In the genomic region with DNA sequence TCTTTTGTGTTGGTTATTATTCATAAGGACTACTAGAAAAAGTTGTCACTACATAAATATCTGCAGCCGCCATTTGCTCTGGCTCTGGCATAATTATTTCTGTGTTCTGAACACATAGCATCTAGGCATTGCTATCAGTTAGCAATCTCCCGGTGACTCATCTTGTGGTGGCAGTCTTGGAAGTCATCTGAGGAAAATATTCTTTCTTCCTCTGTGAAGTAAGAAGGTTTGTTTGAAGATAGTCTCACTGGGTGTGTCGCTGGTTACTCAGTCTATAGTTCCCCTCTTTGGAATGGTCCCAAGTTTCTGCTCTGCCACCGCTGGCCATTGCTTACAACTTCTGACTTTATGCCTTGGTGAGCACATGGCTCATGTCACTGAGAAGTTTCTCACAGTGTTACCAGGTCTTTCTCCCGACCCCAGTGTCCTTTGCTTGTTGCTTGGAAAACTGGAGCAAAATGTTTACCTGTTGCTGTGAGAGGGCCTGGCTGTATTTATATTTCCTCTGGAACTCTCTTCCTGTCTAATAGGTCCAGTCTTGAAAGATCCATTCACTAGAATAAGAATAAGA, we compare ENCODE assay signal across 2 mouse cellular contexts.
TF ChIP-seq lines count a peak whose summit lies in the region.

No protein-coding gene starts in this region.

TF ChIP-seq in MEL, 35 proteins besides CTCF, POLR2A, EP300 and RAD21 (continued from another document):
- no peak for TF ChIP-seq USF2 (IDR thresholded peaks at IDR 0.05; ENCODE audit: borderline replicate concordance in 1 of 2, insufficient read depth in 1 of 2, low read depth in 1 of 2, low read length in 2 of 2)
- TF ChIP-seq GATA1 (IDR thresholded peaks at IDR 0.05; ENCODE audit: low read depth, low read length) = peak; percentile 93
- TF ChIP-seq UBTF (IDR thresholded peaks at IDR 0.05; ENCODE audit: borderline replicate concordance, insufficient read depth, low read depth, low read length) = no peak
- TF ChIP-seq JUND (IDR thresholded peaks at IDR 0.05; ENCODE audit: low read depth, low read length) = peak; percentile 96
- TF ChIP-seq HCFC1 (IDR thresholded peaks at IDR 0.05; ENCODE audit: low read depth, low read length) = peak; percentile 44; the same call in 1 of the 2 replicates
- TF ChIP-seq TCF12 (IDR thresholded peaks at IDR 0.05; ENCODE audit: low read depth, low read length) = peak; percentile 59
- TF ChIP-seq MAZ (IDR thresholded peaks at IDR 0.05; ENCODE audit: low read depth, low read length) = no peak
- peak; percentile 93 for TF ChIP-seq ETS1 (IDR thresholded peaks at IDR 0.05; ENCODE audit: low read depth, low read length)
- no peak for TF ChIP-seq ELF1 (IDR thresholded peaks at IDR 0.05; ENCODE audit: low read depth, low read length)
- no peak for TF ChIP-seq ZC3H11A (IDR thresholded peaks at IDR 0.05; ENCODE audit: low read depth, low read length)
- TF ChIP-seq CHD2 (IDR thresholded peaks at IDR 0.05; ENCODE audit: low read length) = no peak
- peak; percentile 61; the same call in 1 of the 2 replicates for TF ChIP-seq MYC (IDR thresholded peaks at IDR 0.05; ENCODE audit: low read depth, low read length)

TF ChIP-seq in myocyte, 11 proteins besides CTCF, POLR2A, EP300 and RAD21 (continued from another document):
- TF ChIP-seq SRF (IDR thresholded peaks at IDR 0.05; ENCODE audit: control insufficient read depth, insufficient read length, low read depth) (no peak), MYOG (IDR thresholded peaks at IDR 0.05; ENCODE audit: control insufficient read depth in 1 of 3, insufficient read depth in 1 of 3, insufficient read length in 2 of 3, low read depth in 2 of 3) (no peak), TCF3 (IDR thresholded peaks at IDR 0.05; ENCODE audit: insufficient read length, low read depth) (no peak), CEBPB (IDR thresholded peaks at IDR 0.05; ENCODE audit: insufficient read depth, poor library complexity, severe bottlenecking) (no peak)
